Mouse (Mus musculus): Measurements from ENCODE around the gene Krtap9-1.

GRCm38 (mm10) chr11:99851508-99851907 lies 21.7 kb upstream of the Krtap9-1 start, which contains the start of gene Krtap4-16:
- TF ChIP-seq CTCF (IDR thresholded peaks at IDR 0.05; ENCODE audit: low read depth, low read length) (no peak), POLR2A (IDR thresholded peaks at IDR 0.05; ENCODE audit: borderline replicate concordance, low read depth, low read length) (no peak)
